Mouse (Mus musculus) olfactory bulb, adult 2 months (tissue): ENCODE data around the gene Rnf41.

ENCODE experiments used
- CTCF ChIP-seq: fragments of 200-500 bp; IDR thresholded peaks from 2 replicates; pipeline ENCODE4 v1.5.1; 2012; ENCODE audit warnings: low read depth, mild to moderate bottlenecking, low read length, moderate library complexity; ENCODE audit not compliant: insufficient read depth
- POLR2A ChIP-seq: fragments of 200-500 bp; IDR thresholded peaks from 2 replicates; pipeline ENCODE4 v1.6.1; 2012; ENCODE audit warnings: mild to moderate bottlenecking, low read depth, low read length, moderate library complexity; ENCODE audit not compliant: insufficient read depth

DNA sequence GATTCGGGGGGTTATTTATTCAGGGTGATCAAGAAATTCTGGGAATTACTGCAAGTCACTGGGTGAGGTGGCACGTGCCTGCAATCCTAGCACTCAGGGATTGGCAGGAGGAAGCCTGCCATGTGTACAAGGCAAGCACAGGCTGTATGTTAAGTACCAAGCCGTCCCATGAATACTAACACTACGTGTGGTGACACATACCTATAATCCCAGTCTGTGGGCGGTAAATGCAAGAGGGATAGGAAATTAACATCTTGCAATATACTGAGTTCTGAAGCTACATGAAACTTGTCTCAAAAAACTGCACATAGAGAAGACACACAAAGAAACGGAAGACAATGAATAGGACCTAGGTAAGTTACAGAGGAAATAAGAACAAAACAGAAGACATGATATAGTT lies 39.6 kb downstream of the Rnf41 start:
- TF ChIP-seq POLR2A (no peak), CTCF (no peak)
